Mouse (Mus musculus) bone marrow macrophage, adult 2 months (primary cell): ENCODE data around the gene Sema4c.

ENCODE experiments used
- CTCF ChIP-seq: IDR thresholded peaks from 2 replicates; pipeline ENCODE4 v1.5.1; 2012; ENCODE audit warnings: low read depth, mild to moderate bottlenecking, low read length, moderate library complexity
- POLR2A ChIP-seq: IDR thresholded peaks from 2 replicates; pipeline ENCODE4 v1.6.1; 2012; ENCODE audit warnings: mild to moderate bottlenecking, low read depth, low read length, borderline replicate concordance

DNA sequence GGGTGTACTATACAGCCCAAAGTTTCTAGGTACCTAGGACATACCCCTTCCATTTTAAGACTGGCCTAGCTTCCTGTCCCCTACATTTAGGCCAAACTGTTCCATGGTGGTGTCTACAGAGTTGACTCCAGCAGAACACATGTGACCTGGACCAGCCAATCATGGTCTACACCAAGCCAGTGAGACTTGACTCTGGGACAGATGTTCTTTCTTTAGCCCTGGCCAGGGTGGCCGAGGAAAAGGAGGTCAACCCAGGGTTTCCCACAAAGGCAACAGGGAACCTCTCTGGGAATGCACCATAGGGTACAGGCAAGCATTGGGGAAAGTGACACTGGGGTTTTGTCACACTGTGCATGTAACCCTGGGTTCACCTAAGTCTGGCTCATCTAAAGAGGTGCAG, 14.6 kb upstream of the Sema4c start:
- TF ChIP-seq POLR2A (no peak), CTCF (no peak)
